Mouse (Mus musculus): Measurements from ENCODE around the gene Wwtr1.
A peak's percentile ranks its signal among the peaks of the same experiment; 100 is the strongest.

Gene Wwtr1

DNA sequence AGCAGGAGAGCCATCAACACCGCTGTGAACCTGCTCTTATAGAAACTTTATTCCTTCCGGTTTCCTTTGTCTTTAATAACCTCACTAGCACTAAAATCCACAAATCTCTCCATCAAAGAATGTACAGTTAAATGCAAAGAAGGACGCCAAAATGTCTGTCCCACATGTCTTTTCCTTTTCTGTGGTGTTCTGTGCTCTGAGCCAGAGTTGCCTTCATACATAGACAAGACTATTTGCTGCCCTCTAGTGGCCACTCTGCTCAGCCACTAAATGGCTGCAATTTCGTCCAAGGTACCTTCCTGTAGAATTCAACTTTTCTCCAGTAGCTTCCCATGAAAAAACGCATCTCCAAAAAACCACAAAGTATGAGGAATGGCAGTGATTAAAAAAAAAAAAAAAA, 127.3 kb downstream of the Wwtr1 start:
- peak; percentile 68 for DNase-seq (ENCODE audit: low read depth, low spot score)

DNA sequence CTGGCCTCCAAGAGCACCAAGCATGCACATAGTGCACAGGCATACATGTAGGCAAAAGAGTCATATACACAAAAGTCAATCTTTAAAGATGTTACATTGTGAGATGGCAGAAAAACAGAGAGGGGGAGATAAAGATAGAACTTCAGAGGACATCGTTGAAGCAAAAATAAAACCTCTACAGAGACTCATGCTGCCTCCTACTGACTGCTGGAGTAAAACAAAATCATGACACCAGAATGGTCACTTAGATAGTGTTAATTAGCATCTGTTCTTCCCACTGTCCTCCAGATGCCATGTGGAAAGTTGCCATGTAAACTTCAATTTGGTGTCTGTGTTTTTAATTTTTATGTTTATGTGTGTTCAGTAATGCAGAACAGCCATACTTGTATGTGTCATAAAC, 127.8 kb downstream of the Wwtr1 start:
- DNase-seq (ENCODE audit: low read depth, low spot score), result no peak

DNA sequence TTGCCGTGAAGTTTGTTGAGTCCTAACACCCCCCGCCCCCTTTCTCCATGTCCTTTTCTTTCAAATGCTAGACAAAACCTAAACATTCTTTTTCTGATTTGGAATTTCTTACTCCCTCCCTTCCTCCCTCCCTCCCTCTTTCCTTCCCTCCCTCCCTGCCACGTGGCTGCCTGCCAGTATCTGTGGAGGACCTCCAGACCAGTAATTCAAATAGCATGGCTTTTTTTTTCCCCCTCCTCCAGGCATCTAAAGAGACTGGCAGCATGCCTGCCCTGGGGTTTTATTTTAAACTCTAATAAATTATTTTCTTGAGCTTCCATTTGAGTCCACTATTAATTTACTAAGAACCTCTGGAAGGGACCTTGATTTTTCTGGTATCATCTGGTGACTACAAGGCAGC, 130.0 kb downstream of the Wwtr1 start:
- DNase-seq (ENCODE audit: low read depth, low spot score), result no peak

DNA sequence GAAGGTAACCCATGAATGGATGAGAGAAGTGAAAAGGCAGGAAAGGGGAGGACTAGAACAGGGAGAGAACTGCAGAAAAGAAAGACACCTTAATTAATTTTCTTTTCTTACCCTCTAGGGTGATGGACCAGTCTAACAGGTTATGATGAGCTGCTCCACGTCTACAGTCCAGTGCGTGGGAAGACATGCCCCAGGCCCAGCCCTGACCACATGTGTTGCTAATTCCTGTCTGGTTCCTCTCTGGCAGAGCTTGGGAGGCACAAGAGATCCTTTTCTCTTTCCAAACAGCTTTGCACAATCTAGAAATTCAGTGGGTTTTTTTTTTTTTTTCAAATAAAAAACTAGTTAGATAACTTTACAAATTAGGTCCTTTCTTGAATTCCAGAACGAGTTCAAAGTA, 134.8 kb downstream of the Wwtr1 start:
- no peak for DNase-seq (ENCODE audit: low read depth, low spot score)

DNA sequence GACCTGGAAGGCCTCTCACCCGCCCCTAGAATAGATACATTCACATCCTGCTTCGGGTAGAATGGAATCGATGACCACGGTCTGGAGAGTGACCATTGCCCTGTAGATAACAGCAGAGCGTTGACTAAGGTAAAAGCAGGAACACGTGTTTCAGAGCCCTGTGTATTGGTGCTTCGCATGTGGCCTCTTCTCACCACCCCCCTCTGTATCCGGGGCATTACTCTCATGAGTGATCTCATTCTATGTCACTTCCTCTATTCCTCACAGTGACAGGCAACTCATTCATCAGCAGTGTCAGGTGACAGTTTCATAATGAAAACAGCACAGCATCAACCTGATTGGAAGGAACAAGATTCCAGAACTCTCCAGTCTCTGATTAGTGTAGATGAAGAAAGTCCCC, 140.3 kb downstream of the Wwtr1 start:
- no peak for DNase-seq (ENCODE audit: low read depth, low spot score)

DNA sequence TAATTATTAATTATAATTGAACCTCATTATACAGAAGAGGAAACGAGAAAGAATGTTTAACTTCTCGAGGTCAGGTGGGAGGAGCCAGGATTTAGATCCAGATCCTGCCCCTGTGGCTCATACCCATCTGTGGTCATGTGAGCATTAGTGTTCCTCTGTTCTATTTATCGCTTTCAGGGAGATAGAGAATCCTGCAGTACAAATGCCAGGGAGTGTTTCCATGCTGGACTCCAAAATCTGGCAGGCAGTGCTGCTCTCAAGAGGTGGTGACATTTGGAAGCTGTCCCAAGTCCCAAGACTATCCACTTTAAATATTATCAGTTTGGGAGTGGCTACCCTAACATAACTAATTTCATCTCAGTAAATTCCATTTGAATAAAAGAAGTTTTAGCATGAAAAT, 144.0 kb downstream of the Wwtr1 start:
- DNase-seq (ENCODE audit: low read depth, low spot score), result no peak

DNA sequence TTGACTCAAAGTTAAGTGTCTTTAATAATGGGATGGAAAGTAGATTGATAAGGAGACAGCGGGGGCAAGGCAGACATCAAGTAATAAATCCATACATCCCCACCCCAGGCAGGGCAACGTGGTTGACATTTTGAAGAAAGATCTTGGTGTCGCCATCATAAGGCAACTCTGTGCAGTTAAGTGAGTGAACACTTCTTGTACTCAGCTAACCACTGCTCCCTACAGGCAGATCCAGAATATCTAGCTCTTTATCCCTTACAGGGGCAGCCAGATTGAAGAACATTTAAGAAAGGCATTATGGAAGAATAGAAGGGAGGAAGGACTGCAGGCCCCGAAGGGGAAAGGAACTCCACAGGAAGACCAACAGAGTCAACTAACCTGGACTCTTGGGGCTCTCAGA, 146.2 kb downstream of the Wwtr1 start:
- peak; percentile 1 for DNase-seq (ENCODE audit: low read depth, low spot score)

DNA sequence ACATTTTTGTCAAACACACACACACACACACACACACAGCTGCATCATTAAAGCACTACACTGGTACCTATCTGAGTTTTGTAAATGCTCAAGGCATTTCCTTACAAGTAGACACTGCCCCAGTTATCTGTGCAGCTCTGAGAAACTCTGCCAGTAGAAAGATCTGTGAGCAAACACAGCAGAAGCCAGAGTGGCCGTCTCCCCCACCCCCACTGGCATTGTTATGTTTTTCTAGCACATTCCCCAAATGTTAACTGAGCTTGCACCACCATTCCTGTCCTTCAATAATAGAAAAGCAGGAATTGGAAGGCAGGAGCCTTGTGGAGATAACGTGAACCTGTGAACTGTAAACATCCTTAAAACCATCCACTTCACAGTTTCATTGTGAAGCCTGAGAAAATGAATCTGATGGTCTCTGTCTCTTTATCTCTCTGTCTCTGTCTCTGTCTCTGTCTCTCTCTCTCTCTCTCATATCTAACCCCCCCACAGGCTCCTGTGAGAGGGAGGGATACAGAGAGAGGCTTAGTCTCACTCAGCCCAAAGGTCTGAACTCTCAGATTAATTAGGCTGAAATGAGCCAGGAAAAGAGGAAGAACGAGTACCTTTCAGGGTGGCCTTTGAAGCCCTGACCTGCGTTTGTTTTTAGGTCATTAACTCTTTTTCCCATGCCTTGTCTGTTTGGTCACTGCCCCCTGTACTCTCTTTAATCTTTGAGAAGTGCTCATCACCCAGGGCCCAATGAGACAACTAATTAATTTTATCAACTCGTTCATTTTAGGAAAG, 146.8 kb downstream of the Wwtr1 start:
- no peak for DNase-seq (ENCODE audit: low read depth, low spot score)

DNA sequence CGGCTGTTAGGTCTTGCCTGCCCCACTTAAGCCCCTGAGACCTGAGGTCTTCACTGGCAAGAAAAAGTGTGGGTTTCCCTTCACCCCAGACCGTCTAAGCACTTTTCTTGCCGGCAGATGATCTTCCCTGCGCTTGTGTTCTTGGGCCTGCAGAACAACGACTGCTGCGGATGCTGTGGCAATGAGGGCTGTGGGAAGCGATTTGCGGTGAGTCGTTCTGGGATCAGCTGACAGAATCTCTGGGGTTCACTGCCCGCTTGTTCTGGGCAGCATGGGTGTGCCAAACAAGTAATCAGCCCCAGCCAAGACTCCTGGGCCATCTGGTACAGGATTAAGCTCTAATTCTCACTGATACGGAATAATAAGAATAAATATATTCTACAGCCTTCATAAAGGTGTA, 149.4 kb downstream of the Wwtr1 start:
- no peak for DNase-seq (ENCODE audit: low read depth, low spot score)

DNA sequence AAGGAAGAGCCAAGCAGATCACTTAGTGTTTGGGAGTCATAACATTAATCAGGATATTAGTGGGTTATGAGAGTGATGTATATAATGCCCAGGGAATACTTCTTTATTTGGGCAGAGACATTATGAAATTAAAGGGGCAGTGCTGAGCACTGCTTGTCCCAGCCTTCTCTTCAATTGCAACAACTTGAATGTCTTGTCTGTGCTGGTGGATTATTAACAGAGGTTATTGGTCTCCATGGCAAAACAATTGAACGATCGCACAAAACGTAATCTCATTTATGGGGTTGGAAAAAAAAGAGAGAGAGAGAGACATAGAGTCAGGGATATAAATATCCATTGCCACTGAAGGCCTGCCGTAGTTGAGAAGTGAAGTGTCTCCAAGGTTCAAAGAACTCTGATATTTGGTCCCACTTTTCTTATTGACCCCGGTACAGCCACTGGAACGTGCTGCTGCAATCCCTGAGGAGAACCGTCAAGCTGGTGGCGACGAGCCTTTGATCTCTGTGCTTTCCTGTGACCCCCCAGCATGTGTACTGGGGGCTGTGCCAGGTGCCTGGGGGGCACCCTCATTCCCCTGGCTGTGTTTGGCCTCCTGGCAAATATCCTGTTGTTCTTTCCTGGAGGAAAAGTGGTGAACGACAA, 150.5 kb downstream of the Wwtr1 start, which contains the start of gene Tm4sf4:
Gene Tm4sf4 (plus strand): TSS at position 226 of the 642 bp plus-strand sequence.
- no peak for DNase-seq (ENCODE audit: low read depth, low spot score)

DNA sequence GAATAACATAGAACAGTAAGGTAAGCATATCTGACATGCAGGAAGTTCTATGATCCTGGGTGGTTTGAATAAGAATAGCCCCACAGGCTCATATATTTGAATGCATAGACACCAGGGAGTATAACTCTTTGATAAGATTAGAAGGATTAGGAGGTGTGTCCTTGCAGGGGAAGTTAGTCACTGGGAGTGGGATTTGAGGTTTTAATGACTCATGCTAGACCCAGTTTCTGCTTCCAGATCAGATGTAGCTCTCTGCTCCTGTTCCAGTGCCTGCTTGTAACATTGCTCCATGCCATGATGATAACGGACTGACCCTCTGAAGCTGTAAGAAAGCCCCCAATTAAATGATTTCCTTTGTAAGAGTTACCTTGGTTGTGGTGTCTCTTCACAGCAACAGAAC, 155.1 kb downstream of the Wwtr1 start:
- no peak for DNase-seq (ENCODE audit: low read depth, low spot score)

DNA sequence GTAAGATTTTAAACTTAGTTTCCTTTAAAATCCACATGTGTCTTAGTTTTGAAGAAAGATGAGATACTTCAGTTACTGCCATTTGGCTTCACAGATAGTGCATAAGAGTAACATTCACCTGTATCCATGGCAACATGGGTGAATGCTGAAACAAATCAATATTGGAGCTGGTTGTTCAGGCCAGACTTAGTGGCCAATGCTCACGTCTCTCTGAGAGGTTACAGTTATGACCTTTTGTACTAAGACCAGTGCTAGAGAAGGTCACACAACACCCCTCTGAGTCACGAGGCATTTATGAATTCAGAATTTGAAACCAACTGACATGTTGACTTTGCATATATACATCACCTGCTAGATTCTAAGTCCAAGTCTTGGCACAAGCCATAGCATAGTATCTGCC, 155.5 kb downstream of the Wwtr1 start:
- DNase-seq (ENCODE audit: low read depth, low spot score), result no peak

DNA sequence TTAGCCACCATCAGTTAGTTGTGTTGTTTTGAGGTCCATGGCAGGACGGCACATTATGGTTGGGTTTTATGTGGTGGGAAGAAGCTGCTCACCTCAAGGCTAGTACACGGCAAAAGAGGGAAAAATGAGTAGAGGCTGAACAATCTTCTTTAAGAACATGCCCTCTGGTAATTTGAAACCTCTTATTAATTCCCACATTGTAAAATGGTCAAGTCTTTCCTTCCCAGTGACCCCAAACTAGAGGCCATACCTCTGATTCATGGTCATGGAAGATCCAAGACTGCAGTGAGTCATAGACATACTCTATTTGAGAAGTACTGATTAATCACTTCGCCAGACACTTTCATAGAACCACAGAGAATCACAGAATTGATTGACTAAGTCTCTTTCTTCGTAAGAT, 164.2 kb downstream of the Wwtr1 start:
- DNase-seq (ENCODE audit: low read depth, low spot score), result no peak
